Mouse (Mus musculus) bone marrow, adult 2 months (tissue): ENCODE results near the gene Gas6.

Source experiments
- CTCF ChIP-seq: fragments of 200-500 bp; IDR thresholded peaks from 2 replicates; pipeline ENCODE4 v1.5.1; 2011; ENCODE audit warnings: low read length, control low read depth; ENCODE audit not compliant: control insufficient read depth, insufficient read depth
- POLR2A ChIP-seq: fragments of 200-500 bp; IDR thresholded peaks from 2 replicates; pipeline ENCODE4 v1.6.1; 2011; ENCODE audit warnings: low read depth, mild to moderate bottlenecking, control low read depth, low read length, borderline replicate concordance; ENCODE audit not compliant: control insufficient read depth

GRCm38 (mm10) chr8:13531602-13532171, 37.4 kb upstream of the Gas6 start:
- TF ChIP-seq CTCF (no peak), POLR2A (no peak)
